Mouse (Mus musculus) layer of hippocampus, adult 2 months (tissue): ENCODE results near the gene Pafah2. TPM values are rescaled to one million over a fixed set of nuclear protein-coding genes. Genes with fewer than 3 reads are reported as not detected.
A peak's percentile ranks its signal among the peaks of the same experiment; 100 is the strongest.

Source experiments
- DNase-seq, 2 experiments: peaks; one replicate each; pipeline ENCODE4 v3.0.0; 2022; ENCODE audit warnings: low spot score in 2 of 2
- H3K27ac ChIP-seq: fragments of 200-600 bp; 2 replicates; pipeline ENCODE4 v1.8.1; 2022
- H3K4me3 ChIP-seq: fragments of 200-600 bp; 2 replicates; pipeline ENCODE4 v1.8.1; 2022; ENCODE audit warnings: mild to moderate bottlenecking
- CTCF ChIP-seq: fragments of 200-600 bp; conservative IDR thresholded peaks from 2 replicates; pipeline ENCODE4 v1.8.1; 2022; ENCODE audit warnings: antibody characterized with exemption, mild to moderate bottlenecking, moderate library complexity
- microRNA-seq, 2 experiments: library from miRNA; unstranded; fragments of <30 nt; microRNA quantifications; one replicate each; pipeline ENCODE4 v1.2.0; 2021
- total RNA-seq, 2 experiments: library from RNA; stranded (reverse); gene quantifications; 2 replicates each; pipeline ENCODE4 v1.2.3; 2021

Pafah2 gene
- total RNA-seq, 2 experiments from 2014 or later: 6.6 to 9.0 TPM

GRCm38 (mm10) chr4:134465789-134466188, 69.7 kb downstream of the Pafah2 start:
- Histone ChIP-seq H3K4me3 (no peak overlapping the region), H3K27ac (peak overlapping the region; percentile 65)
- TF ChIP-seq CTCF: no peak
- no peak for DNase-seq

- DNase-seq: no peak
- TF ChIP-seq CTCF: no peak
- Histone ChIP-seq H3K4me3 (no peak overlapping the region; the same call in 1 of the 2 replicates), H3K27ac (peak overlapping the region; percentile 84)
These were observed 70.5 kb downstream of the Pafah2 start for GRCm38 (mm10) chr4:134466381-134467262.

- TF ChIP-seq CTCF: no peak
- H3K4me3 ChIP-seq: peak overlapping the region; percentile 92
- DNase-seq: no peak
These were observed 71.5 kb downstream of the Pafah2 start for GRCm38 (mm10) chr4:134467435-134468214.

GRCm38 (mm10) chr4:134468215-134468575, 72.1 kb downstream of the Pafah2 start, which contains the start of gene Stmn1:
TSS of gene Stmn1 (plus strand) at chr4:134468320.
- no peak for TF ChIP-seq CTCF
- H3K4me3 ChIP-seq: peak within 1 kb of the TSS; percentile 92
- peak within 1 kb of the TSS; percentile 84 for H3K27ac ChIP-seq
- DNase-seq: peak; percentile 94 to 96

More at GRCm38 (mm10) chr4:134467435-134468214, 71.5 kb downstream of the Pafah2 start:
- peak overlapping the region; percentile 84 for H3K27ac ChIP-seq

- H3K27ac ChIP-seq: peak overlapping the region; percentile 84
- TF ChIP-seq CTCF: no peak; the same call in 1 of the 2 replicates
- peak; percentile 93 to 96 for DNase-seq
- H3K4me3 ChIP-seq: peak overlapping the region; percentile 92
These were observed 72.6 kb downstream of the Pafah2 start for GRCm38 (mm10) chr4:134468578-134469266.

GRCm38 (mm10) chr4:134469341-134469796, 73.2 kb downstream of the Pafah2 start:
- Histone ChIP-seq H3K27ac (peak overlapping the region; percentile 84), H3K4me3 (peak overlapping the region; percentile 92)
- DNase-seq: no peak
- TF ChIP-seq CTCF: no peak

GRCm38 (mm10) chr4:134469985-134470384, 73.9 kb downstream of the Pafah2 start:
- peak overlapping the region; percentile 84 for H3K27ac ChIP-seq
- DNase-seq: no peak
- TF ChIP-seq CTCF: no peak
- H3K4me3 ChIP-seq: peak overlapping the region; percentile 92

GRCm38 (mm10) chr4:134471469-134471868, 75.3 kb downstream of the Pafah2 start:
- TF ChIP-seq CTCF: peak; percentile 70
- no peak overlapping the region for H3K4me3 ChIP-seq
- no peak for DNase-seq
- peak overlapping the region; percentile 84; the same call in 1 of the 2 replicates for H3K27ac ChIP-seq

- H3K4me3 ChIP-seq: no peak overlapping the region
- H3K27ac ChIP-seq: peak overlapping the region; percentile 87
- TF ChIP-seq CTCF: no peak
- DNase-seq: no peak
These were observed 77.6 kb downstream of the Pafah2 start for GRCm38 (mm10) chr4:134473764-134474163.

GRCm38 (mm10) chr4:134474240-134474639, 78.1 kb downstream of the Pafah2 start:
- no peak for DNase-seq
- TF ChIP-seq CTCF: no peak
- H3K27ac ChIP-seq: peak overlapping the region; percentile 87

GRCm38 (mm10) chr4:134476899-134477298, 80.8 kb downstream of the Pafah2 start:
- H3K27ac ChIP-seq: peak overlapping the region; percentile 87

More at GRCm38 (mm10) chr4:134474240-134474639, 78.1 kb downstream of the Pafah2 start:
- H3K4me3 ChIP-seq: no peak overlapping the region

More at GRCm38 (mm10) chr4:134476899-134477298, 80.8 kb downstream of the Pafah2 start:
- no peak for DNase-seq
- no peak for TF ChIP-seq CTCF
- no peak overlapping the region for H3K4me3 ChIP-seq

Small RNA genes lying within 50 kb of the gene (microRNA-seq; reads per million reads assigned to microRNA genes)
- 0.18 to 0.64 reads per million in 2 experiments for gene Gm23634

Other genes starting within 250 kb of the Pafah2 start
- 10 to 100 TPM; 14.3 to 17.2 TPM for gene Cep85, start 209.2 kb upstream of the Pafah2 start, total RNA-seq
- not detected for gene Gm7534, start 193.3 kb upstream of the Pafah2 start, total RNA-seq
- under 1 TPM in 1 of 2 experiments, not detected in 1; 0.90 TPM for gene Catsper4, start 168.9 kb upstream of the Pafah2 start, total RNA-seq
- under 1 TPM; 0.38 to 0.66 TPM for gene Cnksr1, start 157.9 kb upstream of the Pafah2 start, total RNA-seq
- gene E130218I03Rik, start 152.7 kb upstream of the Pafah2 start, total RNA-seq: not detected
- gene Zfp593, start 150.7 kb upstream of the Pafah2 start, total RNA-seq: 10 to 100 TPM in 1 of 2 experiments, 1 to 10 TPM in 1; 9.0 to 10.0 TPM
- not detected for gene Gm30191, start 149.4 kb upstream of the Pafah2 start, total RNA-seq
- 1 to 10 TPM; 2.7 to 4.0 TPM for gene Grrp1, start 142.2 kb upstream of the Pafah2 start, total RNA-seq
- gene Pdik1l, start 108.4 kb upstream of the Pafah2 start, total RNA-seq: 10 to 100 TPM; 16.9 to 18.6 TPM
- gene Trim63, start 81.2 kb upstream of the Pafah2 start, total RNA-seq: not detected
- not detected for gene Slc30a2, start 53.1 kb upstream of the Pafah2 start, total RNA-seq
- gene Extl1, start 12.5 kb upstream of the Pafah2 start, total RNA-seq: 10 to 100 TPM; 44.7 to 46.5 TPM
- 100 to 1,000 TPM; 362 to 369 TPM for gene Stmn1, start 72.0 kb downstream of the Pafah2 start, total RNA-seq
- 10 to 100 TPM; 60.2 to 64.7 TPM for gene Paqr7, start 100.4 kb downstream of the Pafah2 start, total RNA-seq
- under 1 TPM; 0.56 to 0.67 TPM for gene Aunip, start 114.7 kb downstream of the Pafah2 start, total RNA-seq
- 10 to 100 TPM; 69.3 to 72.5 TPM for gene Mtfr1l, start 139.1 kb downstream of the Pafah2 start, total RNA-seq
- 10 to 100 TPM; 17.3 to 19.7 TPM for gene Selenon, start 155.8 kb downstream of the Pafah2 start, total RNA-seq